Mouse (Mus musculus) embryonic fibroblast, embryonic 13.5 days (primary cell): ENCODE measurements at regions not wholly inside any gene's neighbourhood (a gene's known extent, or its start where the extent isn't known, plus 50 kb on each side); places are given as distances from the start of the nearest gene placed in this dataset.

ENCODE experiments used
- H3K27ac ChIP-seq: 2 replicates; pipeline ENCODE4 v1.5.1; 2012; ENCODE audit warnings: low read length, control low read depth, inconsistent platforms; ENCODE audit not compliant: insufficient read depth
- H3K4me1 ChIP-seq: 2 replicates; pipeline ENCODE4 v1.6.1; 2011; ENCODE audit warnings: low read length; ENCODE audit not compliant: control insufficient read depth, insufficient read depth
- H3K4me3 ChIP-seq: 2 replicates; pipeline ENCODE4 v1.5.1; 2011; ENCODE audit warnings: mild to moderate bottlenecking, control low read depth, low read length; ENCODE audit not compliant: insufficient read depth
- CTCF ChIP-seq: IDR thresholded peaks from 2 replicates; pipeline ENCODE4 v1.5.1; 2011; ENCODE audit warnings: mild to moderate bottlenecking, control low read depth, low read length, moderate library complexity, borderline replicate concordance; ENCODE audit not compliant: insufficient read depth
- POLR2A ChIP-seq: IDR thresholded peaks from 2 replicates; pipeline ENCODE4 v1.6.1; 2011; ENCODE audit warnings: low read depth, mild to moderate bottlenecking, control low read depth, low read length, moderate library complexity

DNA sequence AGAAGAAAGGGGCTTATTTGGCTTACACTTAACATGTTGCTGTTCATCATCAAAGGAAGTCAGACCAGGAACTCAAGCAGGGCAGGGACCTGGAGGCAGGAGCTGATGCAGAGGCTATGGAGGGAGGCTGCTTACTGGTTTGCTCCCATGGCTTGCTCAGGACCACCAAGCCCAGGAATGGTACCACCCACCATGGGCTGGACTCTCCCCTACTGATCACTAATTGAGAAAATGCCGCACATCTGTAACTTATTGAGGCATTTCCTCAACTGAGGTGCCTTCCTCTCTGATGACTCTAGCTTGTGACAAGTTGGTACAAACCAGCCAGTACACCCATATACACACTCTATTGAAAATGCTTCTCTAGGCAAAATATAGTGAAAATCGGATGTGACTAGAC lies 138.9 kb upstream of the Krr1 start:
- H3K4me1 ChIP-seq = peaks cover 4% of the 10 kb centered on the region; the same call in 1 of the 2 replicates
- H3K4me3 ChIP-seq = no peak overlapping the region
- TF ChIP-seq POLR2A = no peak
- TF ChIP-seq CTCF = no peak
- no peak overlapping the region for H3K27ac ChIP-seq

DNA sequence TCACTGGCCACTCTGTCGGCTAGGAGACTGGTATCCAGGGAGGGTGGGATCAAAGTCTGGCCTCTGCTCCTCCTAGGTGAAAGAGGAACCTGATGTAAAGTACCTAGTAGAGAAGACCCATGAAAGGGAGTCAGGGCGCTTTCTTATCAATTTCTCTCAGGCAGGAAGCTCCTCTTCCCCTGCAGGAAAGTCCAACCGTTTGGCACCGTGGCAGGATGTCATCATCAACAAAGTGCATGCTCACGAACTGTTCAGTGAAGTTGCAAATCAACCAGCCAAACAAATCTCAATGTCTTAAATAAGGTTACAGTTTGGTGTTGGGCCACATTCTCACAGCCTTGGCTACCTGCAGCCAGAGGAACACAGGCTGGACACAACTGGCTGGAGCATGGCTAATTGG lies 138.2 kb upstream of the Krr1 start:
- TF ChIP-seq POLR2A (no peak), CTCF (no peak)
- peaks cover 4% of the 10 kb centered on the region; the same call in 1 of the 2 replicates for H3K4me1 ChIP-seq
- H3K27ac ChIP-seq = no peak overlapping the region
- no peak overlapping the region for H3K4me3 ChIP-seq

DNA sequence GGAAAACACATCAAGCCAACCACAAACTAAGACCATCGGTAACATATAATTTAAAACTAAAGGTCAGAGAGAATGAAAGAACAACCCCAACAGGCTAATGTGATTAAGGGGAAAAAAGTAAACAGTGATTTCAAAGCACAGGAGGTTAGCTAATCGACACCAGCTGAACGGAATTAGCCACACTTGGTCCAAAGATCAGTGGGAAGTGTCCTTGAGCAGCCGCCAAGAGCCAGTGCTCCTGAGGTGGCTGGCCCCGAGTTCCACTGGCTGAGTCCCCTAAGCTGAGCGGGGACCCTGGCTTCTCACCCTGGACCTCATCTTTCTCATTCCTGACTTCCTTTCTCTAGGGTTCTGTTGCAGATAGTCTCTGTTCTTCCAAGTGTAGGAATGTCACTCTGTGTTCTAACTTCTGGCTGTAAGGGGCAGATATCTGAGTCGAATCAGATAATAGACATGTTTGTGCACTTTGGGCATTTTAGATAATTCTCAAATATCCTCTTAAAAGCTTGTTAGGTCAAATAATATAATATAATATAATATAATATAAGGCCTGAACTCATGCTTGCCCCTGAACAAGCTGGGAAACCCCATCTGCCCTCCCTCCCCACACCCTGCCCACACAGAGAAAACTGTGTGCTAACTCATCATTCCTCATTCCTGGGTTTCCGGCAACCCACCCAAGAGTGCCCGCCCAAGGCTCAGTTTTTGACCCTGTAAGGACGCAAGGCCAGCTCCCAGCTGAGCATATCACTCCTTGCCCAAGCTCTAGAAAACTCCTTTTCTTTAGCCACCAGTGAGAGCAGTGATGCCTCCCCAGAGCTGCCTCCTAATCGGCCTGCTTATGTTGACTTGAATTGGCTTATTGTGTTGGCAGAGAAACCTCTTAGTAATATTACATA lies 137.3 kb upstream of the Krr1 start:
- Histone ChIP-seq H3K4me3 (no peak overlapping the region), H3K4me1 (peaks cover 4% of the 10 kb centered on the region; the same call in 1 of the 2 replicates), H3K27ac (no peak overlapping the region)
- TF ChIP-seq CTCF (no peak), POLR2A (no peak)

DNA sequence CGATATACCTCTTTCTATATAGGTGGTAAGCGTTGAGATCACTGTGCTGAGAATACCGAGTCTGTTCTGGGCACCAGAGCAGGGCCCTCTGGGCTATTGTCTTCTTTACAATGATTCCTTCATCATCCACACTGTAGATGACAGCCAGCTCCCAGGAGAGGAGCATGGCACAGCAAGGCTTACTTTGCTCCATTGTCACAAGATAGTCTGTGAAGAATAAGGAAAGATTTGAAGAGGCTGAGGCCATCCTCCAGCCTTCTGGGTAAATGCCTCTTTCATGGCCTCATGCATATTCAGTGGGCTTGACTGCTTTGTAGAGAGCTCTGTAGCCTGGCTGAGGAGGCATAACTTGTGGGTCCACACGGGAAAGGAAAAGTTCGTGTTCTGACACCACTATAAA lies 136.3 kb upstream of the Krr1 start:
- Histone ChIP-seq H3K4me1 (peaks cover 4% of the 10 kb centered on the region; the same call in 1 of the 2 replicates), H3K27ac (no peak overlapping the region), H3K4me3 (no peak overlapping the region)
- TF ChIP-seq POLR2A = no peak
- TF ChIP-seq CTCF = no peak

DNA sequence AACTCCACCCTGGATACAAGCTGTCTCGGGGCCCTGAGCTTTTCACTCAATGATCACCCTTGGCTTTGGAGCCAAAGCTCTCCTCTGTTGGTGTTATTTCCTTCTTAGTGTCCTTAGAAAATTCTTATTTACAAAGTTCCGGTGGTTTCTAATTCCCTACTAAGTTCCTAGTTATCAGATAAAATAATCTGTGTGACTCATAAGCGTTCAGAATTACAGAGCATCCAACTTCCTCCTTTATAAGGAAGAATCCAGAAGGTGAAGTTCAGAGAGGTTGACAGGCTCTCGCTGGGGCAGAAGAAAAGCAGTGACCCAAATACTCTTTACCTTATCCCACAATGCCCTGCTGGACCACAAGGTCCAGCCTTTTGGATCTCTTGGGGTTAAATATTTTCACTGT lies 135.7 kb upstream of the Krr1 start:
- H3K4me1 ChIP-seq = peaks cover 4% of the 10 kb centered on the region; the same call in 1 of the 2 replicates
- TF ChIP-seq POLR2A (no peak), CTCF (no peak)
- H3K27ac ChIP-seq = no peak overlapping the region
- no peak overlapping the region for H3K4me3 ChIP-seq

DNA sequence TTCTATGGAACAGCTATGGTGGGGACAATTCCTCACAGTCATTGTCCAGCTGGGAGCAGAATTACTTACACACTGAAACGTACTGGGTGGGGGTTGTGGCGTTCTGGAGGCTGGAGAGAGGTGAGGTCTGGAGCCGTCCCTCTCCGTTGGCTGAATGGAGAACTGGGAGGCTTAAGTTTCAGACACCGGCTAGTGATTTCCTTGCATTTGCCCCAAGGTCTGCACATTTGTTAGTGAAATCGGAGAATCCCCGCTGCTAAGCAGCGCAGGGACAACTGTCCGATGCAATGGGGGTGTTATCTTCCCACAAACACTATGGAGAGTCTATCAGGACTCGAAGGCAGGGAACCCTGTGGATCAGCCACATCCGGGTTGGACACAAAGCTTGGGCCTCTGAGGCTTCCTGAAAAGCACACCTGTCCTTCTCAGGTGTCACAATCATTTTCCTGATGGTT lies 130.1 kb upstream of the Krr1 start:
- no peak overlapping the region for H3K27ac ChIP-seq
- no peak overlapping the region for H3K4me3 ChIP-seq
- peaks cover 4% of the 10 kb centered on the region for H3K4me1 ChIP-seq
- TF ChIP-seq CTCF (no peak), POLR2A (no peak)

DNA sequence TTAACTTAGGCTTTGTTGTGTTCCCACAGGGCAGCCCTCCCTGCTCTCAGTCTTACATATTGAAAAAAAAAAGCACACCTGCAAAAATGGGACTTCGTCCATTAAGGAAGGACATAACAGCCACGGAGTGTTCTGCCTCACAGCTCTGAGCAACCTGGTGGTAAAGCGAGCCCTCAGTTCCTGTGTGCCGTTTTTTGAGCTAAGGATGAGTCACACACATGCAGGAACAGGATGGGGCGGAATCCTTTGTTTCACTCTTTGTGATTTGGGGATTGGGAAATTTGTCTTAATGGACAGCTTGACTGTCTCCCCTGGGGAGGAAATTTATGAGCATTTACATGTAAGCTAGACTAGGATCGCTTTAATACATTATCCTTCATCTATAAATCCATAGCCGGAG lies 129.6 kb upstream of the Krr1 start:
- no peak for TF ChIP-seq CTCF
- no peak for TF ChIP-seq POLR2A
- Histone ChIP-seq H3K4me3 (no peak overlapping the region), H3K27ac (no peak overlapping the region), H3K4me1 (peaks cover 4% of the 10 kb centered on the region)

DNA sequence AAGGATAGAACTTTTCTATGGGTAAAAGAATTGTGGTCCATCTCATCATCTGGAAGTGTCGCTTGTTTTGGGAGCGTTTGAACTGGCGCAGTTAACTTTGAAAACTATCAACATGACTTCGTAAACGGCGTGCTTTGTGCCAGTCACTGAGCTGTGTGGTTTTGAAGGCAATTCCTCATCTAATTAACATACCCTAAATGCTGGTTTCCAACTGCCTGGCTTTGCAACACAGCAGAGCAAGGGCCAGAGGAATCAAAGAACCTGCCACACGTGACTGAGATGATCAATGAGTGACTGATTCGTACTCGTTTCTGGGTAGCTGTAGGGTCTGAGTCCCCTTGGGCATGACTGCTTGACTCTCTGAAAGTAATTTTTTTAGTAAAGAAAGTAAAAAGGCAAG lies 129.2 kb upstream of the Krr1 start:
- no peak overlapping the region for H3K27ac ChIP-seq
- peaks cover 4% of the 10 kb centered on the region for H3K4me1 ChIP-seq
- H3K4me3 ChIP-seq = no peak overlapping the region
- TF ChIP-seq CTCF = no peak
- TF ChIP-seq POLR2A = no peak

DNA sequence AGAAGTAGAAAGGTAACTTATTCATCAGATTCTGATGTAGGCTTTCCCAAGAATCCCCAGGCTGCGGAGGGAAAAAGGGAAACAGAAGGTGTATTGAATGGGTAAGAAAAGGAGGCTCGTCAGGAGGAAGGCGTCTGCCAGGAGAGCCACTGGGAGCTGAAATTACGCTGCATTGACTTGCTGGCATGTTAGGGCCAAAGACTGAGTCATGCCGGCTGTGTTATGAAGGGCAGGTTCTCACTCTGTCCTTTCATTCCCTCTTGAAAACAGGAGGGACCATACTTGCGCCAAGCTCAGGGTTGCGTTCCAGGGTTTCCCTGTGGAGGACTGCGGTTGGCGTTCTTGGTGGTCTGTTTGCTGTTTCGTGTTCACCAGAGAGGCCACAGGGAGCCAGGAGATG lies 128.3 kb upstream of the Krr1 start:
- no peak overlapping the region for H3K4me3 ChIP-seq
- TF ChIP-seq CTCF = no peak
- no peak for TF ChIP-seq POLR2A
- peaks cover 4% of the 10 kb centered on the region for H3K4me1 ChIP-seq
- no peak overlapping the region for H3K27ac ChIP-seq

DNA sequence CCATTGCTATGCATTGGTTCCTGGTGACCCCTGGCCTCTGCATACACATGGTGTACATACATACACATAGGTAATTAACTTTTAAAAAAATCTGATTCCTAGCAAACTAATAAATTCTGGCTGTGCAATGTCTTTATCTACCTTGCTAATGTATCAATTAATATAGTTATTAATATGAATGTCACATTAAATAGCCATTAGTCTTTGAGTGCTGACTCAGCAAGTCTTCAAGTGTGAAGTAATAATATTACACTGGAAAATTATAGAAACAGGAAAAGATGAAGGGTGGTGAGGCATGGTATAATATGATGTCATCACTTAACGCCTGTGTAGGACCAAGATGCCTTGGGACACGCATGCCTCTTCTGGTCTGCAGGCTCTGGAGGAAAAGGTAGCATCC lies 126.5 kb upstream of the Krr1 start:
- H3K4me1 ChIP-seq = peaks cover 4% of the 10 kb centered on the region
- TF ChIP-seq POLR2A (no peak), CTCF (no peak)
- H3K27ac ChIP-seq = no peak overlapping the region
- no peak overlapping the region for H3K4me3 ChIP-seq
